Mouse (Mus musculus) limb, embryonic 14.5 days (tissue): ENCODE measurements at regions not wholly inside any gene's neighbourhood (a gene's known extent, or its start where the extent isn't known, plus 50 kb on each side); places are given as distances from the start of the nearest gene placed in this dataset.

Source experiments
- ATAC-seq: fragments of 200-750 bp; cut with Nextera tagmentation; 2 replicates; pipeline ENCODE4 v1.8.0; 2017; ENCODE audit warnings: low read depth, moderate number of reproducible peaks, moderate TSS enrichment; ENCODE audit not compliant: low FRiP score
- DNase-seq: peaks from one replicate; pipeline ENCODE4 v3.0.0-alpha.2; 2015; ENCODE audit warnings: low spot score
- H3K27ac ChIP-seq: fragments of 300-500 bp; sonication (generic); replicated peaks from 2 replicates; pipeline ENCODE4 v1.5.1; 2014; ENCODE audit warnings: low read depth, mild to moderate bottlenecking, low read length, moderate library complexity, mixed read lengths
- H3K27me3 ChIP-seq: fragments of 300-500 bp; sonication (generic); 2 replicates; pipeline ENCODE4 v1.6.1; 2014; ENCODE audit warnings: low read length, mixed read lengths; ENCODE audit not compliant: control insufficient read depth, insufficient read depth
- H3K36me3 ChIP-seq: fragments of 300-500 bp; sonication (generic); 2 replicates; pipeline ENCODE4 v1.6.1; 2014; ENCODE audit warnings: mild to moderate bottlenecking, low read length, moderate library complexity, mixed read lengths; ENCODE audit not compliant: control insufficient read depth, insufficient read depth
- H3K4me1 ChIP-seq: fragments of 300-500 bp; sonication (generic); 2 replicates; pipeline ENCODE4 v1.6.1; 2014; ENCODE audit warnings: antibody characterized with exemption, low read length, mixed read lengths; ENCODE audit not compliant: control insufficient read depth, insufficient read depth
- H3K4me2 ChIP-seq: fragments of 300-500 bp; sonication (generic); replicated peaks from 2 replicates; pipeline ENCODE4 v1.6.1; 2014; ENCODE audit warnings: low read depth, mild to moderate bottlenecking, low read length, moderate library complexity; ENCODE audit not compliant: severe bottlenecking
- H3K4me3 ChIP-seq: fragments of 300-500 bp; sonication (generic); replicated peaks from 2 replicates; pipeline ENCODE4 v1.5.1; 2014; ENCODE audit warnings: low read length
- H3K9ac ChIP-seq: fragments of 300-500 bp; sonication (generic); 2 replicates; pipeline ENCODE4 v1.6.1; 2014; ENCODE audit warnings: mild to moderate bottlenecking, low read depth, low read length, moderate library complexity; ENCODE audit not compliant: severe bottlenecking
- H3K9me3 ChIP-seq: fragments of 300-500 bp; sonication (generic); 2 replicates; pipeline ENCODE4 v1.6.1; 2016; ENCODE audit warnings: low read length; ENCODE audit not compliant: control insufficient read depth
- POLR2A ChIP-seq: fragments of 200-500 bp; IDR thresholded peaks from 2 replicates; pipeline ENCODE4 v1.8.0; 2012; ENCODE audit warnings: inconsistent platforms, mild to moderate bottlenecking, moderate library complexity, borderline replicate concordance; ENCODE audit not compliant: insufficient read depth, insufficient read length; ENCODE audit errors: extremely low read depth
- WGBS: fragments of 180-500 bp; shearing (Covaris S2); extraction: QIAGEN DNeasy Blood & Tissue Kit; methylation state at CpG from one replicate; pipeline ENCODE4 v1.1.7; 2014; 5-methylcytosine and 5-hydroxymethylcytosine counted together

- WGBS: 61% methylated on average over 3 of the region's 3 CpGs
- H3K4me1 ChIP-seq: peaks cover 4% of the 10 kb centered on the region; the same call in 1 of the 2 replicates
- H3K4me3 ChIP-seq: no peak overlapping the region
These were observed 96.9 kb upstream of the Col5a2 start for GRCm38 (mm10) chr1:45600011-45600410.

GRCm38 (mm10) chr1:45605571-45605970, 102.5 kb upstream of the Col5a2 start:
- Histone ChIP-seq H3K36me3 (no peaks in the 10 kb centered on the region), H3K27me3 (no peaks in the 10 kb centered on the region), H3K9me3 (no peaks in the 10 kb centered on the region), H3K4me3 (no peak overlapping the region), H3K4me2 (no peak overlapping the region), H3K9ac (no peak overlapping the region), H3K27ac (no peak overlapping the region), H3K4me1 (no peaks in the 10 kb centered on the region)
- no peak for TF ChIP-seq POLR2A
- 87% methylated on average over 1 of the region's 1 CpGs for WGBS
- no peak for ATAC-seq
- no peak for DNase-seq

More at GRCm38 (mm10) chr1:45600011-45600410, 96.9 kb upstream of the Col5a2 start:
- no peak for TF ChIP-seq POLR2A
- Histone ChIP-seq H3K9me3 (no peaks in the 10 kb centered on the region), H3K4me2 (no peak overlapping the region), H3K27me3 (no peaks in the 10 kb centered on the region), H3K27ac (peak overlapping the region; percentile 50; the same call in 1 of the 2 replicates), H3K9ac (no peak overlapping the region), H3K36me3 (no peaks in the 10 kb centered on the region)
- DNase-seq: peak; percentile 59
- no peak for ATAC-seq

- Histone ChIP-seq H3K4me1 (no peaks in the 10 kb centered on the region), H3K9ac (no peak overlapping the region), H3K27ac (no peak overlapping the region), H3K27me3 (no peaks in the 10 kb centered on the region), H3K4me3 (no peak overlapping the region), H3K36me3 (no peaks in the 10 kb centered on the region), H3K4me2 (no peak overlapping the region), H3K9me3 (no peaks in the 10 kb centered on the region)
- no peak for ATAC-seq
- no peak for DNase-seq
- TF ChIP-seq POLR2A: no peak
These were observed 105.2 kb upstream of the Col5a2 start for GRCm38 (mm10) chr1:45608316-45608715.

GRCm38 (mm10) chr1:45619008-45619407, 115.9 kb upstream of the Col5a2 start:
- peak; percentile 41; the same call in 1 of the 2 replicates for ATAC-seq
- no peaks in the 10 kb centered on the region for H3K9me3 ChIP-seq
- H3K36me3 ChIP-seq: no peaks in the 10 kb centered on the region
- H3K4me1 ChIP-seq: 0 out of 2 replicates have a peak, but pooled peaks cover 5% of the 10 kb centered on the region
- no peak overlapping the region for H3K4me3 ChIP-seq
- TF ChIP-seq POLR2A: no peak
- no peaks in the 10 kb centered on the region for H3K27me3 ChIP-seq
- H3K9ac ChIP-seq: no peak overlapping the region
- H3K27ac ChIP-seq: no peak overlapping the region
- WGBS: 23% methylated on average over 2 of the region's 2 CpGs
- DNase-seq: peak; percentile 25
- H3K4me2 ChIP-seq: no peak overlapping the region

DNA sequence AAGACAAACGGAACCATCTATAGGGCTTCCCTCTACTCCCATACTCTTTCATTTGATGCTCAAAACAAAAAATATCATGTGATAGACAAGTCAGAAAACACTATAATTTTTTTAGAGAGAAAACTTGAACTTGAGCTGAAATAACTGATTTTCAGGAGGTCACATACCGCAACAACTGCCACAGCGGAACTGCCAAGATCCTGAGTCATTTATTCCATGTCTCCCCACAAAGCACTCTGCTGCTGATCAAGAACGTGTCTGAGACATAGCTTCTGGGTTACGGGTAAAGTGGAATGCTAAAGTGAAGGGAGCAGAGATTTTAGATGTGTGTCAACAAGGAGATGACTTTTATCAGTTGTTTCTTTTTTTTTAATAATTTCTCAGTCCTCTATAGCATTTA, 122.8 kb upstream of the Col5a2 start:
- Histone ChIP-seq H3K4me1 (no peaks in the 10 kb centered on the region), H3K4me2 (no peak overlapping the region), H3K27ac (no peak overlapping the region), H3K36me3 (no peaks in the 10 kb centered on the region), H3K9ac (no peak overlapping the region), H3K9me3 (no peaks in the 10 kb centered on the region), H3K27me3 (no peaks in the 10 kb centered on the region), H3K4me3 (no peak overlapping the region)
- DNase-seq: no peak
- no peak for ATAC-seq
- WGBS: 80% methylated on average over 5 of the region's 5 CpGs
- TF ChIP-seq POLR2A: no peak

DNA sequence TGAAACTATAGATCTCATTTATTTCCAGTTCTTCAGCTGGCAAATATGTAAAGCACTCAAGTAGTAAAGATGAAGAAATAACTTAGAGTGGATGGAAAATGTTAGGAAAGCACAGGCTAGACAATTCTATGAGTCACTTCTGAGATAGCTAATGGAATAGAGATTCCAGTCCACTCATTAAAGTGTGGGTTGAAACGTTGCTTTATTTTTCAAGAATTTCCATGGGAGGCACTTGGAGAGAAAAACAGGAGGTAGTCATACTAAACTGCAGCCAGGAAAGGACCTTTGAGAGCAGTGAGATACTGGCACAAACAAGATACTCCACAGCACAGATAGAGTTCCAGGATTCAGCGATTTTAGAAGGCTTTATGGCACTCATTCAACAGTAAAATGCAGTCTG, 123.7 kb upstream of the Col5a2 start:
- Histone ChIP-seq H3K4me2 (no peak overlapping the region), H3K4me3 (no peak overlapping the region)
- no peak for ATAC-seq

More for the DNA sequence above, 123.7 kb upstream of the Col5a2 start:
- H3K27me3 ChIP-seq: no peaks in the 10 kb centered on the region
- TF ChIP-seq POLR2A: no peak
- 37% methylated on average over 2 of the region's 2 CpGs for WGBS
- no peak overlapping the region for H3K27ac ChIP-seq
- no peaks in the 10 kb centered on the region for H3K4me1 ChIP-seq
- no peak overlapping the region for H3K9ac ChIP-seq
- no peaks in the 10 kb centered on the region for H3K36me3 ChIP-seq
- peak; percentile 41 for DNase-seq
- no peaks in the 10 kb centered on the region for H3K9me3 ChIP-seq
